Mouse (Mus musculus): ENCODE measurements around the gene Szrd1. TPM values are rescaled to one million over a fixed set of nuclear protein-coding genes. Genes with fewer than 3 reads are reported as not detected.

Gene Szrd1
- polyA plus RNA-seq, 1 experiment from 2014 or later = 44.2 TPM

DNA sequence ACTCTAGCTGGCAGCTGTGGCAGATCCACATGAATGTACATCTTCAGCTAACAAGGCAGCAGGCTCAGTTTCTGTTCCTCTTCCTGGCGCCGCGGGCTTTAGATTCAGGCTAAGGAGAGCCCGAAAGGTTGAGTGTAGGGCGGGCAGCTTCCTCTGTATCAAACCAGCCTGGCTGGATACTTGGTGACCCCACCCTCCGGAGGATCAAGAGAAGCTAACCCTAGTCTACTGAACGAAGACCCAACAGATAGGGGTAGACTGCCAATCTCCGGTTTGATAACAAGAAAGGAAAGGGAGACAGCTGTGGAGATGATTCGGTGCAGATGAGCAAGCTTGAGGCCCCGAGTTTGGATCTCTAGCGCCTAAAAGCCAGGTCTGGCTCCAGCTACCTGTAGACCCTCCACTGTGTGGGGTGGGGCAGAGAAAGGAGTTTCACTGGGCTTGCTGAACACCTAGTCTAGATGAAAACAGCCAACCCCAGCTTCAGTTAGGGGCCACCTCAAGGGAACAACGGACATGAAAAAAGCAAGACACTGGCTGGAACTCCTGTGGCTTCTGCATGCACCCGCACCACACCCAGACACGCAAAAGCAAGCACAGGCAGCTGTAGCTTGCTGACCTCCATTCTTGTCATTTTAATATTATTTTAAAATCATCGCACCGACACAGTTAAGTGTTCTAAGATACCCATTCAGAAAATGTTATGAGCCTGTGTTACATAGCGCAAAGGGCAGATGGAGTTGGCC is 62.6 kb downstream of the Szrd1 start:
- Histone ChIP-seq H3K4me2 (replicated peaks) (peak overlapping the region; percentile 97), H3K27me3 (no peaks in the 10 kb centered on the region), H3K9ac (peak overlapping the region; percentile 97), H3K27ac (no peak overlapping the region; the same call in 1 of the 2 replicates), H3K4me3 (peak overlapping the region; percentile 95), H3K4me1 (peaks cover 21% of the 10 kb centered on the region), H3K36me3 (peaks cover 41% of the 10 kb centered on the region), H3K9me3 (peaks cover 3% of the 10 kb centered on the region; the same call in 1 of the 2 replicates)
- 80% methylated on average over 17 of the region's 17 CpGs for WGBS
- no peak for ATAC-seq (ENCODE audit: low FRiP score, low read depth)

DNA sequence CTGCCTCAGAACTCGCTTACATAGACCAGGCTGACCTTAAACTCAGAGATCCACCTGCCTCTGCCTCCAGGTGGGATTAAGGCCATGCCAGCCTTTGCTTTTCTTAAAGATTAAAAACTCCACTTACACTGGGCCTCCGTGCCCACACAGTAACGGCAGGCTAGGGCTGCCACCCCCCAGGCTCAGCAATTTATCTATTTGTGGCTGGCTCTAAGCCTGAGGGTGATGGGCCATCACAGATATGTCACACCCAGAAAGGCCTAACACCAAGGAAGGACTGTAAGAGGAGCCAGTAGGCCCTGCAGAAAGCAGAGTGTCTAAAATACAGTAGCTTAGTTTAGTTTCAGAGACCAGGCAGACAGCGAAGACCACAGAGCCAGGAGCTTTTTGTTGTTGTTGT is 65.5 kb downstream of the Szrd1 start:
- 93% methylated on average over 4 of the region's 4 CpGs for WGBS
- Histone ChIP-seq H3K27me3 (no peaks in the 10 kb centered on the region), H3K4me3 (no peak overlapping the region), H3K27ac (no peak overlapping the region), H3K36me3 (peaks cover 69% of the 10 kb centered on the region), H3K9me3 (no peaks in the 10 kb centered on the region), H3K4me1 (peaks cover 21% of the 10 kb centered on the region), H3K4me2 (replicated peaks) (no peak overlapping the region), H3K9ac (no peak overlapping the region)
- no peak for ATAC-seq (ENCODE audit: low FRiP score, low read depth)

DNA sequence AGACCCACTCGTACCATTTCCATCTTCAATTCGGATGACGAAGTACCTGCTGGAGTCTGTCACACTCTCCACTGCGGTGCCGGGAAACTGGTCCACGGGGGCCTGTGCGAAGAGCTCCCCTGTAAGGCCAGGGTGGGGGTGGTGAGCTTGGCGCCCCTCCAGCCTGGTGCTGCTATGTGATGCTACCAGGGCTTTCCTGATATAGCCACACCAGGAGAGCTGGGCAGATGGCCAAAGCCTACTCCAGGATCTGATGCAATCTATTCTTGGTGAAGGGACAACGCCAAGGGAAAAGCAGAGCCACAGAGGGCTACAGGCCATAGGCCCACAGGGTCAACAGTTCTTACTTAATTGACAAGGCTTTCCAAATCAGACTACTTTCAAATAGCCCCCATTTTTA is 65.9 kb downstream of the Szrd1 start:
- ATAC-seq (ENCODE audit: low FRiP score, low read depth) = no peak
- Histone ChIP-seq H3K27me3 (no peaks in the 10 kb centered on the region), H3K36me3 (peaks cover 73% of the 10 kb centered on the region), H3K4me3 (no peak overlapping the region), H3K27ac (no peak overlapping the region), H3K4me1 (peaks cover 21% of the 10 kb centered on the region), H3K9ac (no peak overlapping the region; the same call in 1 of the 2 replicates), H3K9me3 (no peaks in the 10 kb centered on the region), H3K4me2 (replicated peaks) (no peak overlapping the region)
- WGBS = 93% methylated on average over 9 of the region's 9 CpGs

DNA sequence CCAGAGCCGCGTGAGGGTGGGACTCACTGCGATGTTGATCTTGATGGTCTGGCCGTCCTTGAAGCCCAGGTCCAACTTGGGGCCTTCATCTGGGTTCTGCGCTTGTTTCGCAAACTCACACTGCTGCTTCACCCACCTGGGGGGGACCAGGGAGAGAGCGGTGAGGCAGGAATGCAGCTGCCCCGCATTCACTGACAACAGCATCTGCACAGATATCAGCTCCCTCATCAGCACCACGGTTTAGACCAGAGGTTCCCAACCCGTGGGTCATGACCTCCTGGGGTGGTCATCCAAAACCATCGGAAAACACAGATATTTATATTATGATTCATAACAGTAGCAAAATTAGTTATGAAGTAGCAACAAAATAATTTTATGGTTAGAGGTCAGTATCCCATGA is 67.1 kb downstream of the Szrd1 start:
- Histone ChIP-seq H3K4me1 (peaks cover 19% of the 10 kb centered on the region), H3K4me2 (replicated peaks) (no peak overlapping the region), H3K9ac (no peak overlapping the region), H3K36me3 (peaks cover 85% of the 10 kb centered on the region), H3K9me3 (no peaks in the 10 kb centered on the region), H3K4me3 (no peak overlapping the region), H3K27me3 (no peaks in the 10 kb centered on the region), H3K27ac (no peak overlapping the region)
- no peak for ATAC-seq (ENCODE audit: low FRiP score, low read depth)
- 92% methylated on average over 11 of the region's 11 CpGs for WGBS

DNA sequence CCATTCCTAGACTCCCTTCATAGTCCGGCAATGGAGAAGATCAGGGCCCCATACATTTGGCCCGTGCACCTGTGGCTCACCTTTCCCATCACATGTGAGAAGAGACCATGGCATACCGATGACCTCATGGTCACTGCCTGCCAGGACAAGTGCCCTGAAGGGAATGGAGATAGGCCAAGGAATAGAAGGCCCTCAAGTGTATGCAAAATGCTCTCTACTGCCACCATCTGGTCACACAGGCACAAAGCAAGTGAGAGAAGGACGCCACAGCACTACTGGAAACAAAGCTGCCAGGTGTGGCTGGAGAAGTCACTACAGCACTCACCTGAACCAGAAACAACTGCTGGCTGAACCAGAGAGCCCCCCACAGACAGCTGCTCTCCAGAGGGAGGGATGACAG is 69.8 kb downstream of the Szrd1 start:
- Histone ChIP-seq H3K9me3 (no peaks in the 10 kb centered on the region), H3K9ac (no peak overlapping the region), H3K27ac (no peak overlapping the region), H3K4me1 (0 out of 2 replicates have a peak, but pooled peaks cover 7% of the 10 kb centered on the region), H3K4me3 (no peak overlapping the region), H3K36me3 (peaks cover 93% of the 10 kb centered on the region), H3K4me2 (replicated peaks) (no peak overlapping the region), H3K27me3 (no peaks in the 10 kb centered on the region)
- no peak for ATAC-seq (ENCODE audit: low FRiP score, low read depth)
- 57% methylated on average over 4 of the region's 4 CpGs for WGBS

DNA sequence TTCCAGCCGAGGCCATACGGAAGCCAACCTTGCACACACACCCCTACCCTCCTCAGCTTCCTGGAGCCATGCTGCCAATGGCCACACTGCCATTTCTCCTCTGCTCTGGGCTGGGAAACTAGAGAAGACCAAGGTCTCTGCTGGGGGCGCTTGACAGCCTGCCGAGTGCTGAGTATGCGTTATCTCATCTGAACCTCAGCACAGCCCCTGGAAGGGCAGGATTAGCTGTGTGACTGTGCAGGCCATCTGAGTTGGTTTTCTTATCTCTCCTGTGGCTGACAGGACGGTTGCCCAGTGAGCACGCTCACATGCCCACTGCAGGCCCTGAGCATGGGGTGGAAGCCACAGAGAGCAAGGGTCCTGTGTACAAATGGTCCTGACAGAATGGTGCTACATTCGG is 70.9 kb downstream of the Szrd1 start:
- Histone ChIP-seq H3K9me3 (no peaks in the 10 kb centered on the region), H3K4me2 (replicated peaks) (no peak overlapping the region), H3K9ac (no peak overlapping the region), H3K27ac (no peak overlapping the region), H3K4me1 (0 out of 2 replicates have a peak, but pooled peaks cover 6% of the 10 kb centered on the region), H3K36me3 (peaks cover 84% of the 10 kb centered on the region), H3K4me3 (no peak overlapping the region), H3K27me3 (no peaks in the 10 kb centered on the region)
- 88% methylated on average over 8 of the region's 8 CpGs for WGBS
- ATAC-seq (ENCODE audit: low FRiP score, low read depth) = no peak

DNA sequence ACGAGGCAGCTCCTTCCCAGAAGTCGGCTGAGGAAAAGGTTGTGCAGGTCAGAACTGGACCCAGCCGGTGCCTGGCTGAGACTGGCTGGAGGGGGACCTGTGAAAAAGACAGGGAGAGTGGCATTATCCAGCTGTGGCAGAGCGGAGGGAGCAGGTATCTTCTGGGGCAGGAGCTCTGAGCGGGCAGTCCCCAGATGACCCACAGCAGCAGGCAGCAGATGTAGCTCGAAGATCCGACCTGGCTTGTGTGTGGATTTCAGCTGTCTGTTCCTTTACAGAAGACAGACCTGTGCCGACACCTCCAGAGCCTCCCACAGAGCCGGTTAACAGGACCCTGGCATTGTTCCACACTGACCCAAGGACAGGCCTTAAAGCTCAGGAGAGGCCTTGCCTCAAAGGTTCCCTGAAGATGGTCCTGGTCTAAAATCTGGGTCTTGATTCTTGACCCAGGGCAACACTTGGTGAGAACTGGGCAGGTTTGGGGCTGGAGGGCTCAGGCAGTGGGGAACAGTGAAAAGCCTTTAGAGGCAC is 72.0 kb downstream of the Szrd1 start:
- no peak for ATAC-seq (ENCODE audit: low FRiP score, low read depth)
- Histone ChIP-seq H3K4me2 (replicated peaks) (no peak overlapping the region), H3K9ac (no peak overlapping the region), H3K4me3 (no peak overlapping the region), H3K4me1 (0 out of 2 replicates have a peak, but pooled peaks cover 4% of the 10 kb centered on the region), H3K9me3 (no peaks in the 10 kb centered on the region), H3K36me3 (peaks cover 73% of the 10 kb centered on the region), H3K27ac (peak overlapping the region; percentile 3; the same call in 1 of the 2 replicates), H3K27me3 (no peaks in the 10 kb centered on the region)
- WGBS = 84% methylated on average over 9 of the region's 9 CpGs

DNA sequence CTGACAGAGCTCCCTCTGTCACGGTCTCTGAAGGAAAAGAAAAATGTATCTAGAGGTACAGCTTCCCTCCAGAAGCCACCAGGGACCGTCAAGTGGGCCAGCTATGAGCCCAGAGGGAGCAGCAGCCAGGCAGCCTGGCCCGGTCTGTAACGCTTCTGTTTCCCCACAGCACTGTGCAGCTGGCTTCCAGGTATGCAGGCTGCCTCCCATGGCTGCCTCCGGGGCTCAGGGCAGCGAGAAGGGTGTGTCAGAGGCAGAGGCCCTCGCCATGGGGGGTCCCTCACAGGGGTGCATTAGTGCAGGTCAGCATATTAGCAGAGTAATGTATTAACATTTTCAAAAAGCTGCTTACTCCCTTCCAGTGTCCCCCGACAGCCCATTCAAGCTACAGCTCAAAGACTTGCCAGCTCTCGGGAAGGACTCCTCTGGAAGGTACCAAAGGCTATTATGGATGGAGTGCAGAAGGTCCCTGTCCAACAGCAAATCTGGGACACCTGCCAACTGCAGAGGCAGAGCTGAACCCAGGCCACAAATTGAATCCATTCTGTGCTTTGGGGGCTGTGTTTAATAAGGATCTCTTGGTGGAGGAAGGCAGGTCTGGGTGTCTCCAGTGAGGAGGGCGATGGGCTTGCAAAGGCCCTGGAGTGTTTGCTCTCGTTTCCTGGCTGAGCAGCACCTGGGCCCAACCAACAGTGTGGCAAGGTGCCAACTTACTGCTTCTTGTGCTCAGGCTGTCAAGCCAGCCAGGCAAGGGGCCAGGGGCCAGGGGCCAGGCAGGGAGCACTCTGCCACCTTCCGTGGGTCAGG is 72.7 kb downstream of the Szrd1 start:
- no peak overlapping the region for H3K9ac ChIP-seq
- H3K27ac ChIP-seq = peak overlapping the region; percentile 3; the same call in 1 of the 2 replicates
- H3K9me3 ChIP-seq = no peaks in the 10 kb centered on the region
- no peak overlapping the region for H3K4me2 ChIP-seq (replicated peaks)
- WGBS = 81% methylated on average over 12 of the region's 12 CpGs
- no peak for ATAC-seq (ENCODE audit: low FRiP score, low read depth)
- H3K27me3 ChIP-seq = no peaks in the 10 kb centered on the region
- H3K36me3 ChIP-seq = peaks cover 66% of the 10 kb centered on the region
- H3K4me1 ChIP-seq = 0 out of 2 replicates have a peak, but pooled peaks cover 4% of the 10 kb centered on the region
- no peak overlapping the region for H3K4me3 ChIP-seq

DNA sequence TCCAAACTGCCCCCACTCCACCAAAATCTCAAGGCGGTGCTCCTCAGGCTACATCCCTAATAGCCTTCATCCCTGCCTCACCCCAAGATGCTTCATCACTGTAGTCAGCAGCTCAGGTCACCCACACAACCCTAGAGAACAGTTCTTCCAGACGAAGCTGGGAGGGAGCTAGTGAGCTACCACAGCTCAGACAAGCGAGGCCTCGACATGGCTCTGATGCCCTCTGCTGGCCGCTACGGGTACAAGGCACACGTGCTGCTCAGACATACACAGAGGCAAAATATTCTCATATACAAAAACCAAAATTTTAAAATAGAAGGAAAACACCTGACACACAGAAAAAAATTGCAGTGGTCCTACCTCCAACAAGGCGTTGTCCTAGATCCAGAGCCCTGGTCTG is 74.5 kb downstream of the Szrd1 start:
- H3K9ac ChIP-seq = no peak overlapping the region
- no peaks in the 10 kb centered on the region for H3K27me3 ChIP-seq
- no peak overlapping the region for H3K4me3 ChIP-seq
- no peak for ATAC-seq (ENCODE audit: low FRiP score, low read depth)
- H3K4me1 ChIP-seq = peaks cover 9% of the 10 kb centered on the region; the same call in 1 of the 2 replicates
- H3K9me3 ChIP-seq = no peaks in the 10 kb centered on the region
- H3K4me2 ChIP-seq (replicated peaks) = no peak overlapping the region
- WGBS = 7% methylated on average over 8 of the region's 8 CpGs
- H3K27ac ChIP-seq = no peak overlapping the region
- peaks cover 48% of the 10 kb centered on the region for H3K36me3 ChIP-seq

DNA sequence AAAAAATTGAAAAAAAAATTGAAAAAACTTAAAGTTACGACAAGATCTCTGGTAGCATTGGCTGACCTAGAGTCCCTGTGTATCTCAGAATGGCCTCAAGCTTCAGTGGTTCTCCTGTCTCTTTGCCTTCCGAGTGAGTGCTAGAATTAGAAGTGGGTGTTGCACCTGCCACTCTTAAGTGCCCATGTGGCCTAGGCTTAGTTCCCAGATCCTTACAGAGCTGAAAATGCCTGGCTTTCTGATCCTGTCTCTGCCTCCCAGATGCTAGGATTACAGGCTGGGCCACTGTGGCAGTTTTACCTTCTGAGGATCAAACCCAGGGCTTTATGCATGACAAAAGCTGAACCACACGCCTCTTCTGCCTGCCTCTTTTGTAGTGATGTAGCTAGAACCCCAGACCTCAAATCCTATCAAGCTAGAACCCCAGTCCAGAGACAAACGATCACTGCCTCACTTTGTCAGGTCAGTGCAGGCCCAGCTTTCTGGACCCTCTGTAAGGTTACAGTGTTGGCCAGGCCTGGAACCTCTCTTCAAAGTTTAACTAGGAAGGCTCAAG is 75.4 kb downstream of the Szrd1 start:
- peaks cover 16% of the 10 kb centered on the region for H3K4me1 ChIP-seq
- ATAC-seq (ENCODE audit: low FRiP score, low read depth) = no peak
- 87% methylated on average over 4 of the region's 4 CpGs for WGBS
- H3K36me3 ChIP-seq = peaks cover 39% of the 10 kb centered on the region
- H3K9me3 ChIP-seq = no peaks in the 10 kb centered on the region
- no peak overlapping the region for H3K4me3 ChIP-seq
- no peak overlapping the region for H3K27ac ChIP-seq
- no peaks in the 10 kb centered on the region for H3K27me3 ChIP-seq
- no peak overlapping the region for H3K9ac ChIP-seq
- no peak overlapping the region for H3K4me2 ChIP-seq (replicated peaks)

Measured in limb, embryonic 13.5 days (tissue).